Mouse (Mus musculus) frontal cortex, adult (tissue): Measurements from ENCODE around the gene St6gal2.

Experiments used
- ATAC-seq: cut with Nextera tagmentation; 2 replicates; pipeline ENCODE4 v1.9.2; 2017; ENCODE audit warnings: mild to moderate bottlenecking, moderate library complexity, mixed read lengths; ENCODE audit not compliant: low TSS enrichment

St6gal2 gene

DNA sequence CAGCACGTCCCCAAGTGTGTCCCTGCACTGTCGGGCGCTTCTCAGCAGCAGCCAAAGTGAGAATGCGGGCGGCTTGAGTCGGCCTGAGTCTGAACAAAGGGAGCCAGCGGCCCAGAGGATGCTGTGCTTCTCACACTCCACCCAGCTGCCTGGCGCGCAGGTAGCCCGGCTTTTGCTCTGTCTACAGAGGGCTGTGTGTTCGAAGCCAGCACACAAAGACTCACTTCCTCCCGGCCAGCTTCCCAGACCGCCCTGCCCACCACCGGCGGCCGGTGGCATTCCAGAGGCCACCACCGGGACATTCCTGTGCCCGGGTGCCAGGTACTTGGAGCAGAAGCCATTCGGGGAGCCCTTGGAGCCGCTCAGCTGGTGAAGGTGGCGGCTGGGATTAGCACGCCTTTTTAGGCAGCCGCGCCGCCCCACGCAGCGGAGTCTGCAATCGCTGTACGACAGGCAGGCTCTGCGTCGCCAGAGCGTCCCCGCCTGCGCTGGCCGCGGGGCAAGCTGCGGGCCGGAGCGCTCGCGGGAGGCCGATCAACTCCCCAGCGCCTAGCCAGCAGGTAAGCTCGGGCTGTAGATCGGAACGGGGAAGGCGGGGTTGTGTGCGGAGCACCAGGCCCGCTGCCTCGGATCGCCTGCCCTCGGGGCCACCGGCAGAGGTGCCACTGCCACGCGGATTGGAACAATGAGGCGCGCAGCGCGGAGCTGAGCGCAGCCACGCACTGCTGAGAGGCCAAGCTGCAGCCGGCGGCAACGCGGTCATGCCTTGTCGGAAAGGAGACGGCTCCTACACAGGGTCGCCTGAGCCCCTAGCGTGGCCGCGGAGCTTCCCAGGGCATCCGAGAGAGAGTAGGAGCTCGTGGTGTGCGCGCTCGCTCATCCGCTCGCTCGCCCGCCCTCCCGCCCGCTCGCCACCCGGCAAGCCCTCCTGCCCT, at the start of gene St6gal2:
Gene St6gal2 (plus strand): TSS at position 133 of the 935 bp plus-strand sequence.
- peak; percentile 83 for ATAC-seq

DNA sequence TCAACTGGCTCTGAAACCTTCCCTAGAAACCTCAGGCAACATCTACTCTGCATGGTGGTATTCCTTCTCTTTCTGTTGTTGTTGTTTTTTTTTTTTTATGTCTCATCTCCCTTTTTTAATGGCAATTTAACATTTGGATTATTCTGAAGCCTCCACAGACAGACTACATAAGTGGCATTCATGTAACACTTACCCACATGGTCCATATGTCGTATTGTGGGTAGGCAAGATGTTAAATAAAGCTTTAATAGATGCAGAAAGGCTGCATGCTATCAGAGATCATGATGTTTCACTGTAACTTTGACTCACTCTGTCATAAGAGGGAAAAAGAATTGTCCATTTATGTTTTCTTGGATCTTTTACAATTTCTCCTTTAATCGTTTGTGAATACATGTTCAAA, 39.1 kb upstream of the St6gal2 start:
- peak; percentile 95 for ATAC-seq

DNA sequence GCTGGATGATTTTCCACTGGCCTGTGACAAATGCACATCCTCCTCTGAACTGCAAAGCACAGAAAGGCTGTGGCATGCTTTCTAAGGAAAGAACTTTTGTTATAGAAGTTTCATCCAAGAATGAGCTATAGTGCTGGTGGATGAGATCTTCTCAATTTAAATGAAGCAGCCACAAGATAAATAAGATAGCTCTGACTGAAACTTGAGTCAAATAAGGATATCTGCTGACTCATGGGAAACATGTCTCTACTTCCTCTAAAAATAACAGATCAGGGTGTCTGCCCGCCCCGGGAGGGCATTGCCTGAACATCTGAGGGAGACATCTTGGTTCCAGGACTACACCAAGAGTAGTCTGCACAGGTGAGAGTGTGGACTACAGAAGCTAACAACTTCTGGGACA, 28.7 kb upstream of the St6gal2 start:
- ATAC-seq, result peak; percentile 65

DNA sequence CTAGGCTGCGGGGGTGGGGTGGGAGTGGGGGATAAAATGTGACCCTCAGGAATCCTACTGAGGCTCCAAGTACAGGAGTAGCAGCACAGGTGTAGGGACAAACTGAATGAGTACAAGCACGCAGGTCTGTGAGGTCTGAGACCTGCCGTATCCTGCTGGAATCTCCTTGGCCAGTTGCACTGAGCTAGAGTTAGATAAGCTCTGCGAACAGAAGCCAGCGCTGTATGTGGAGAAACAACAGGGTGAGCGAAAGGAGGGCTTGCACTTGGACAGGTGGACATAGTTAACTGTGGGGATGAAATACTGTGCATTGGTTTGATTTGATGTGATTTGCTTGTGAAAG, 974 bp downstream of the St6gal2 start:
- no peak for ATAC-seq

DNA sequence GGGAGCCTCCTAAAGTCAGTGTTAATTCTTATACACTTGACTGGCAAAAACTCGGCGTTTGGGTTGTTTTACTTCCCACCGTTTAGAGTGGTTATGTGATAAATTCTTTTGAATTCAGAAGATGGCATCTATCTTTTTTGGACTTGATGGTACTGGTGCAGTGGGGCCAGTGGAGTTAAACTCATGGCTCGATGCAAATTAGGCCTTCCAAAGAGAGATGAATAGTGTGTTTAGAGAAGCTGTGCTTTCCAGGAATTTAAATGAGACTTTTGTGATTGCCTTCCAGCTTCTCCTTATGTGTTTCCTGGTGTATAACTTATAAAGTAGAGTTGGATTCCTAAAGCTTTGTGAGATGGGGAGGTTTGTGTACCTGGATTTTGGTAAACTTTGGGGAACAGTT, 1.5 kb downstream of the St6gal2 start:
- ATAC-seq, result peak; percentile 24; the same call in 1 of the 2 replicates

DNA sequence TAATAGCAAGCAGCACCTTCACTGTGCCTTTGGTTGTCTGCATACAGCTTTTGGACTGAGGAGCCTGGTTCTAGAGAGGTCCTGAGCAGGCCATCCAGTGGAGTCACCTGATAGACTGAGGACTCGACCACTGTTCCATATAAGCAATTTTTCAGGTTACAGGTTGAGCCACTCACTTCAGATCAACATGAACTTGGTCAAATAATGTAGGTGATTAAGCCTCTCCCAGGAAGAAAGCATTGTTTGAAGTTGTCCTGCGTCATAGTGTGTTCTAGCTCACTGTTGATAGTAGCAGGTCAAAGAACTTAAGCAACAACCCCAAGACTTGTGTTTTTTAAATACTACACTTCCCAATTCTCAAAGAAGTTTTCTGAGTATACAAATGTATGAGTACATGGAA, 5.8 kb downstream of the St6gal2 start:
- ATAC-seq, result no peak

DNA sequence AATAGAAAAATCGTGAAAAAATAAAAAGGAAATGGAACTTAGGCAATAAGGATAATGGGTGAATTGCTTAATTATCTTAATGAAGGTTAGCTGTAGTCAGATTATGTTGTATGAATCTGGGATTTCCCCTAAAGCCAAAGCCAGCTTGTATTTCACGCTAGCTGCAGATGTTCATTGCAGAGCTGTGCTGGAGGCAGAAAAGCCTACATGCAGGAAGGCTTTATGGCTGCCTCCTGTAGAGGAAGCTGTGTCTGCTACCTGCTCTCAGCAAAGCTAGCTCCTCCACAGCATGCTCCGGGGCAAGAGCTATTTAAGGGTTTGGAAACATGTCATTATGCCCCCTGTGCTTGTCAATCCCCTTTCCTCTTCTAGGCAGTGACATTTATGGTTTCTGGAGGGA, 9.3 kb downstream of the St6gal2 start:
- ATAC-seq, result no peak

DNA sequence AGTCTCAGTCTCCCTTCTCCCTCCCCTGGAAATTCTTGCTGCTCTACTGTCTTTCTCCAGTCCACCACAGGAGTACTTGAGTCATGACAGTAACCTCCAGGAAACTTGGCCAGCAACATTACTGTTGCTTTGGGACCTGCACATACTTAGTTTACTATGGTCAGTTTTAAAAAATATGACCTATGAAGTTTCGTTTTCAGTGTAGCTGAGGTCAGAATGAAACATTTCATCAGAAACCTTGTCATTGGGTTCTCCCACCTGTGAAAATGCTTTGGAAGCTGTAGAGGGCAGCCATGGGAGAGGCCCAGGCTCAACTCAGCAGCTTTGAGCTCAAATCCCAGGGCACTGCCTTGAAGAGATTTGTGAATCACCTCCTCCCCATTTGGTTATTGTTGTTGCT, 15.0 kb downstream of the St6gal2 start:
- ATAC-seq, result no peak

DNA sequence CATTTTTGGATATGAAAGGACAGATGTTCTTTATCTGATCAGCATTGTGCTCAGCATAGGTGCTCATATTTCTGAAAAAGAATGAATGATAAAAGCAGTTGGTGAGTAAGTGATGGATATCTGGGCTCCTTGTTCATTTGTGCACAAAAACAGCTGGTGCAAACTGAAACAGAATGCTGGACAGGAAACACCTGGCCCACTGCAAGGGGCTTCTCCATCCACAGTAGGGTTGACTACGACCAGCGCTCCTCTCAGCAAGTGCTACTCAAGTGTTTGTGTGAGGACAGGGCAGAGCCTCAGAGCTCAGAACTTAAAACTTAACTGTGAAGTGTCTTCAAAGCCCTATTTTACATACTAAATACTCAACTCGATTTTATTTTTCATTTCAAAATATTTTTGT, 22.4 kb downstream of the St6gal2 start:
- ATAC-seq, result no peak

DNA sequence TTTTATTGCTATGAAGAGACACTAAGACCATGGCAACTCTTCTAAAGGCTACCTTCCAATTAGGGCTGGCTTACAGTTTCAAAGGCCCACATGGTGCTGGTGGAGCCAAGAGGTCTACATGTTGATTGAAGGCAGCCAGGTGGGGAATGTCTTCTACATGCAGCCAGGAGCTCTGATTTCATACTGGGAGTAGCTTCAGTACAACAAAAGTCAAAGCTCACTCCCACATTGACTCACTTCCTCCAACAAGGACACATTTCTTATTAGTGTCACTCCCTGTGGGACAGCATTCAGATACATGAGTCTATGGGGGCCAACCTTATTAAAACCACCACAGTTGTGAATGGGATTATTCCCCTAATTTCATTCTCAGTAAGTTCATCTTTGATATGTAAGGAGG, 23.8 kb downstream of the St6gal2 start:
- ATAC-seq, result no peak

DNA sequence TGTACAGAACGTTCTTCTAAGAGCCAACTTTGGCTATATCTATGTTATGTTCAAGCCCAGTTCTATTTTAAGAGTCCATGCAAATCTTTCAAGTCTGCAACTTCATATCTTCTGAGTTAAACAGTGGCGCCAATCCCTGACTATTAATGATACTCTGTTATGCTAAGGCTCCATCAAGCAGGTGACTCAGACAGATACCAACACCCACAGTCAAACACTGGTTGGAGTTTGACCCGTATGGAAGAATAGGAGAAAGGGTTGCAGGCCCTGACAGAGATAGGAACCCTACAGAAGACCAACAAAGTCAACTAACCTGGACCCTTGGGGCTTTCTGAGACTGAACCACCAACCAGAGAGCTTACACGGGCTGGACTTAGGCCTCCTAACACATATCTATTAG, 30.8 kb downstream of the St6gal2 start:
- ATAC-seq, result no peak

DNA sequence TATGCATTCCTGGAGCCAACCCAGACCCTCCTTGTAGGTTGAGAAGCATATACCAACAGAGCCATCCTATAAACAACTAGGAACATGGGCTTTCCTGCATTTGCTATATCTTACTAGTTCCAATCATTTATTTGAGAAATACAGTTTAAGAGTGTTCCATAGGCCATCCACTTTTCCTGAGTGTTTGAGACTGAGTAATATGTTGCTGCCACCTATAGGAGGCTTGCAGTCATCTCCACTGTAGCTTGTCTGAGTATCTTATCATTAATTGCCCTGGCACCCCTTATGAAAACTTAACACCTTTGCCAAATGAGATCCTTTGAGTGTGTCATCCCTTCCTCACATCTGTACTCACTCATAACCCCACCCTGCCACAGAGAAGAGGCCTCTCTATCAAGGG, 32.2 kb downstream of the St6gal2 start:
- peak; percentile 75 for ATAC-seq

DNA sequence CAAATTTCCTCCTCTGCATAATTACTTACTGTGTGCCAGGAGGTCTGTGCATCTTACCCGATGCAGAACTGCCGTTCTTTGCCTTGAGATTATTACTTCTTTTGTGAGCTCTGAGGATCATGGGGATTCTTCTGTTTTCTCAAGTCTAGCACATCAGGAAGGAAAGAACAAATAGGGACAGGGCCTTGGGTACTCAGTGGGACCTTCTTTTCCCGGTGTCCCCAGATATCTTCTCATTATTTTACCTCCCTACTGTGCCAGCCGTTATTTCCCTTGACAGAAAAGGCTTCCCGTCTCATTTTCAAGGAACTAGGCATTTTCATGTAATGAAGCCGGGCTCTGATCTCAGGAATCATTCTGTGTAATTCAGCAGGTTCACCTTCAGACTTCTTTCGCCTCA, 34.2 kb downstream of the St6gal2 start:
- no peak for ATAC-seq

DNA sequence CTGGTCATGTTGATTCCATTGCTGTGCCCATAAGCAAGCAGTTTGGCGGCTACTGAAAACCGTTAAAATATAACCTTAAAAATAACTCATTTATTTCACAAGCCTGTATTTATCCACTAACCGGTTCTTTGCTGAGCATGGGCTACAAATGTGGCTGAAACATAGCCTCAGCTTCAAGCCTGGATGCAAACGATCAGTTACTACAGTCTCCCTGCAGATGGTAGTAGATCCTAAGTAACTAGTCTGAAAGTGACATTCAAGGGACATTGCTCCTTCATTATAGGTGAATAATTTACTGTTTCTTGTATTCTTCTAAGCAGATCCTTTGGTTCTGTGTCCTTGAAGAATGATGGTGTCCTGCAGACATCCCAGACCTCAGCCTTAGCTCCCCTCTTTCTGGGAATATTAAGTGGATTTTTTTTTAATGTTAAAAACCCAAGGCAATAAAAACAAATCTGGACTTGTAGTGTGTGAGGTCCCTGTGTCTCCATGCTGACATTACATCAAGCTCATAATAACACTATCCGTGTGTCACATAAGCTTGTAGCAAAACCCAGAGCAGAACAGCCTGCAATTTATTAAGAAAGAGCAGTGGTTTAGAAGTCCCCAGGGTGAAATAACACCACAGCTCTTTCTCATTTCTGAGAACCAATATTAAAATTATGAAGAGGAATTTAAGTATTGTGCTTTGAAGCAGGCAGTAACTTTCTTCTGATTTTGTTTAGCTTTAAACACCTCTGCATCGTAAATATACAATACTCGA, 39.1 kb downstream of the St6gal2 start:
- peak; percentile 46; the same call in 1 of the 2 replicates for ATAC-seq

DNA sequence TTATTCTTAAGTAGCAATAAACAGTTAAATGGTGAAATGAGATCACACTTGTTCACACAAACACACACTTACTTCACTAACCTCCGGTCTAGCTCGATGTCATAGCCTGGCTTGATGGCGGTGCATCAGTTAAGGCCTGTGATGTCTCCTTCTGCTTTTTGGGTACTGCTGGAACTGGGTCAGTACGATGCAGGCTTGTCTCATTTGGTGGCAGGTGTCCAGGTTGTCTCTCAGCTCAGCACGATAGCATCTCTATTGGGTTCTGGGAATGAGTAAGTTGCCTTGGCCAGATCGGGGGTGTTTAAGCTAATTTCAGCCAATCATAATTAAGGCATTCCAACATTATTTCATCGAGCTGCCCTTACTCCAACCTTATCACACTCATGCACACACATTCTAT, 86.7 kb downstream of the St6gal2 start:
- ATAC-seq, result peak; percentile 59

DNA sequence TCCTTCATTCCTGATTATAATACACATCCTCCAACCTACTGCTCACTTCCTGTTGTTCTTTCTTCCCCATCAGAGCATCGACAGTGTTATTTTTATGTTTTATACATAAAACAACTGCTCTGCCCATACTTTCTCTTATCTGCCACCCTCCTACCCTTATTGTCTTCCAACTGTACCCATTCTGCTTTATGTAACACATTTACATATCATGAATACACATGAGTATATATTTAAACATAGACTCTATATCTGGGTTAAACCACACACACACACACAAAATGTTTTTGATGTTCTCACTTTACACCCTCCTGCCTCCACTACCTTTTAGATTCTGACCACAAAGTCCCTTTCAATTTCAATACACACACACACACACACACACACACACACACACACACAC, 103.3 kb downstream of the St6gal2 start:
- peak; percentile 99 for ATAC-seq

DNA sequence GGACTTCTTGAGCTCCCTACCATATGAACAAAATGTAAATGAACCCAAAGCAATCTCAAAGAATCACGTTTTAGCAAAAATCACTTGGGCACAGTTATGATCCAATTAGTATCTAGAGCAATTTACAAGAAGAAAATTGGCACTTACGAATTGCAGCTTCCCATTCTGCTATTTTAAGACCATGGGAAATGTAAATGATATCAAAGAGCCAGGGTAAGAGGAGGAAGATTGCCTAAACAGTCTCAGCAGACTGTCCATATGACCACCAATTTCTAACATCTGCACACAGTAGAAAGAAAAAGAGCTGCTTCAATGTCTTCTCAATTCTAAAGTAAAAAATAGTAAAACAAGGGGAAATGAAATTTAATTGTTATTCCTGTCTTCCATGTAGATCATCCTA, 116.6 kb downstream of the St6gal2 start:
- peak; percentile 73 for ATAC-seq
